In the genomic region with DNA sequence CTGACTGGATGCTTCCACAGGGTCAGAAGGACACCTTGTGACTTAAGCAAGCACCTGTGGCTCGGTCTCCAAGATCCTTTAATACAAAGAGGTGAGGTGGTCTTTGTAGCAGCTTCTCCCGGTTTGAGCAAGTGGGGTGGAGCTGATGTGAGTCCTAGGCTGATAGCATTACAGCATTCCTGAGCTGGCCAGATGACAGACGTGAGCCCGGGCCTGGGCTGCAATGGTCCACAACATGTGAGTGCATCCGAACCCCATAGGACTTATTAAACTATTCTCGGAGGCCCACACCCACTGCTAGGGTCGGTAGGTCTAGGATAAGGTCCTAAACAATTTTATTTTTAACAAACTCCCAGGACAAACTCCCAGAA, we compare ENCODE assay signal across 8 mouse cellular contexts.
A peak's percentile ranks its signal among the peaks of the same experiment; 100 is the strongest.
DNase-seq lines count a peak whose midpoint lies in the region; ATAC-seq and TF ChIP-seq lines count a peak whose summit lies in the region.

No protein-coding gene starts in this region.

- peak overlapping the region; percentile 9; the same call in 1 of the 2 replicates for H3K27ac ChIP-seq in spleen, adult 2 months (ENCODE audit: insufficient read depth, low read length)
- no peak overlapping the region for H3K27ac ChIP-seq in limb, embryonic 11.5 days (replicated peaks; ENCODE audit: low read depth, low read length)
- H3K27ac ChIP-seq in stomach, postnatal 0 days (replicated peaks) = no peak overlapping the region

- WGBS in spleen, adult 2 months = 24% methylated on average over 7 of the region's 7 CpGs
- WGBS in limb, embryonic 11.5 days = 64% methylated on average over 7 of the region's 7 CpGs
- WGBS in stomach, postnatal 0 days = 37% methylated on average over 7 of the region's 7 CpGs

- H3K9me3 ChIP-seq in limb, embryonic 11.5 days (ENCODE audit: control insufficient read depth, low read length) = no peaks in the 10 kb centered on the region
- H3K9me3 ChIP-seq in stomach, postnatal 0 days (ENCODE audit: control insufficient read depth, low read length) = no peaks in the 10 kb centered on the region

- no peak for TF ChIP-seq POLR2A in spleen, adult 2 months (IDR thresholded peaks at IDR 0.05; ENCODE audit: low read depth, low read length)

- H3K4me2 ChIP-seq in limb, embryonic 11.5 days (ENCODE audit: low read depth, severe bottlenecking) = no peak overlapping the region
- H3K4me2 ChIP-seq in stomach, postnatal 0 days (replicated peaks; ENCODE audit: low read depth) = no peak overlapping the region

- no peak for DNase-seq in frontal cortex, postnatal 25 days (ENCODE audit: low spot score in 2 of 2)
- no peak for DNase-seq in spleen, adult 2 months (ENCODE audit: low read depth in 1 of 2, low spot score in 2 of 2)
- no peak for DNase-seq in spleen, adult 18-20 months
- DNase-seq in limb, embryonic 11.5 days (ENCODE audit: low spot score) = no peak
- no peak for DNase-seq in stomach, postnatal 0 days (ENCODE audit: low spot score)
- DNase-seq in ovary, postnatal 36 days (ENCODE audit: low spot score) = no peak
- no peak for DNase-seq in gastrocnemius, postnatal 4 days (ENCODE audit: low spot score in 2 of 2)

- H3K36me3 ChIP-seq in spleen, adult 2 months (ENCODE audit: control insufficient read depth, insufficient read depth, low read length) = peaks cover 2% of the 10 kb centered on the region; the same call in 1 of the 2 replicates
- H3K36me3 ChIP-seq in limb, embryonic 11.5 days (ENCODE audit: control insufficient read depth, insufficient read depth, low read length) = no peaks in the 10 kb centered on the region
- no peaks in the 10 kb centered on the region for H3K36me3 ChIP-seq in stomach, postnatal 0 days (ENCODE audit: control insufficient read depth, insufficient read depth, low read length)

- H3K4me3 ChIP-seq in spleen, adult 2 months (ENCODE audit: extremely low read depth, insufficient read depth, insufficient read length) = peak overlapping the region; percentile 0; the same call in 1 of the 2 replicates
- H3K4me3 ChIP-seq in limb, embryonic 11.5 days (ENCODE audit: low read depth, low read length) = no peak overlapping the region
- H3K4me3 ChIP-seq in stomach, postnatal 0 days (ENCODE audit: low read depth, low read length) = no peak overlapping the region

- TF ChIP-seq CTCF in spleen, adult 2 months (IDR thresholded peaks at IDR 0.05; ENCODE audit: extremely low read depth, insufficient read depth, insufficient read length, insufficient replicate concordance) = no peak
- TF ChIP-seq CTCF in stomach, postnatal 0 days (IDR thresholded peaks at IDR 0.05; ENCODE audit: low read depth) = no peak

- H3K4me1 ChIP-seq in spleen, adult 2 months (ENCODE audit: control insufficient read depth, insufficient read depth, insufficient read length) = peaks cover 22% of the 10 kb centered on the region; the same call in 1 of the 2 replicates
- H3K4me1 ChIP-seq in limb, embryonic 11.5 days (ENCODE audit: control insufficient read depth, insufficient read depth, low read length) = peaks cover 4% of the 10 kb centered on the region; the same call in 1 of the 2 replicates
- H3K4me1 ChIP-seq in stomach, postnatal 0 days (replicated peaks; ENCODE audit: control insufficient read depth, insufficient read depth) = no peaks in the 10 kb centered on the region

- H3K27me3 ChIP-seq in spleen, adult 2 months (ENCODE audit: control insufficient read depth, insufficient read depth, low read length) = no peaks in the 10 kb centered on the region
- H3K27me3 ChIP-seq in limb, embryonic 11.5 days (ENCODE audit: control insufficient read depth, insufficient read depth, low read length) = no peaks in the 10 kb centered on the region
- H3K27me3 ChIP-seq in stomach, postnatal 0 days (ENCODE audit: control insufficient read depth, insufficient read depth, low read length) = no peaks in the 10 kb centered on the region

- TF ChIP-seq EP300 in stomach, postnatal 0 days (optimal IDR thresholded peaks at IDR 0.05) = no peak

- no peak overlapping the region for H3K9ac ChIP-seq in limb, embryonic 11.5 days (ENCODE audit: low read length)
- H3K9ac ChIP-seq in stomach, postnatal 0 days (ENCODE audit: low read length) = peak overlapping the region; percentile 13; the same call in 1 of the 2 replicates

- ATAC-seq in frontal cortex, adult (ENCODE audit: low TSS enrichment) = 0 out of 2 replicates have a peak, but pooled peaks have one; percentile 11
- peak; percentile 31; the same call in 1 of the 2 replicates for ATAC-seq in limb, embryonic 11.5 days (ENCODE audit: insufficient number of reproducible peaks, low FRiP score, low TSS enrichment, low read depth)
- ATAC-seq in stomach, postnatal 0 days (ENCODE audit: low FRiP score, low TSS enrichment) = no peak
